Mouse (Mus musculus) CH12.LX (cell line): ENCODE data around the gene Pipox. TPM values are rescaled to one million over a fixed set of nuclear protein-coding genes. Genes with fewer than 3 reads are reported as not detected.

ENCODE experiments used
- DNase-seq: peaks from one replicate; pipeline ENCODE4 v3.0.0-alpha.2; 2013; ENCODE audit errors: extremely low read depth
- H3K27ac ChIP-seq: 2 replicates; pipeline ENCODE4 v1.5.1; 2012; ENCODE audit warnings: low read depth, mild to moderate bottlenecking, control low read depth, moderate library complexity; ENCODE audit not compliant: insufficient read depth
- H3K27me3 ChIP-seq: replicated peaks from 2 replicates; pipeline ENCODE3; 2012; ENCODE audit warnings: inconsistent platforms
- H3K36me3 ChIP-seq, 2 experiments: replicated peaks in 1 of 2; 2 replicates each; pipeline versions ENCODE3 to v1.6.1; 2012; ENCODE audit warnings: inconsistent platforms in 1 of 2, low read length in 1 of 2, mild to moderate bottlenecking in 1 of 2, mixed read lengths in 1 of 2, moderate library complexity in 1 of 2; ENCODE audit not compliant: control insufficient read depth in 1 of 2, insufficient read depth in 1 of 2
- H3K4me1 ChIP-seq, 2 experiments: 2 replicates each; pipeline ENCODE4 v1.6.1; 2012; ENCODE audit warnings: inconsistent platforms in 1 of 2, moderate library complexity in 1 of 2; ENCODE audit not compliant: insufficient read depth in 2 of 2, control insufficient read depth in 1 of 2
- H3K4me2 ChIP-seq: 2 replicates; pipeline ENCODE4 v1.6.1; 2012; ENCODE audit warnings: low read depth, mild to moderate bottlenecking, control low read depth; ENCODE audit not compliant: poor library complexity, insufficient read depth, severe bottlenecking
- H3K4me3 ChIP-seq, 3 experiments: fragments of 150-350 bp in 1 of 3; sonication (generic) in 1 of 3; replicated peaks in 1 of 3; 2 replicates each; pipeline versions ENCODE3 to v1.5.1; 2011 to 2012; ENCODE audit warnings: low read depth in 2 of 3, low read length in 2 of 3, mild to moderate bottlenecking in 2 of 3, moderate library complexity in 2 of 3, control low read depth in 1 of 3, improper control_type of control experiment in 1 of 3, inconsistent platforms in 1 of 3, mixed read lengths in 1 of 3; ENCODE audit not compliant: poor library complexity in 1 of 3
- H3K79me2 ChIP-seq: replicated peaks from 2 replicates; pipeline ENCODE4 v1.6.1; 2012; ENCODE audit warnings: mild to moderate bottlenecking, moderate library complexity; ENCODE audit not compliant: control insufficient read depth, poor library complexity, insufficient read depth, severe bottlenecking; ENCODE audit errors: extremely low read depth
- H3K9ac ChIP-seq: 2 replicates; pipeline ENCODE4 v1.6.1; 2012; ENCODE audit warnings: low read depth, mild to moderate bottlenecking, control low read depth, moderate library complexity; ENCODE audit not compliant: insufficient read depth
- H3K9me3 ChIP-seq: replicated peaks from 2 replicates; pipeline ENCODE3; 2012; ENCODE audit warnings: low read length, inconsistent platforms, mixed read lengths
- BHLHE40 ChIP-seq: IDR thresholded peaks from 2 replicates; pipeline ENCODE4 v1.6.1; 2011; ENCODE audit warnings: mild to moderate bottlenecking, low read depth, low read length, improper control_type of control experiment
- CHD1 ChIP-seq: IDR thresholded peaks from 2 replicates; pipeline ENCODE4 v1.6.1; 2012; ENCODE audit warnings: low read depth, low read length, improper control_type of control experiment, inconsistent platforms
- CHD2 ChIP-seq: IDR thresholded peaks from 2 replicates; pipeline ENCODE4 v1.6.1; 2011; ENCODE audit warnings: low read length, improper control_type of control experiment
- CTCF ChIP-seq, 2 experiments: IDR thresholded peaks in 1 of 2; conservative IDR thresholded peaks in 1 of 2; 2 replicates each; pipeline ENCODE4 v1.5.1; 2011 to 2012; ENCODE audit warnings: low read depth in 2 of 2, low read length in 2 of 2, improper control_type of control experiment in 1 of 2, inconsistent platforms in 1 of 2, mild to moderate bottlenecking in 1 of 2, moderate library complexity in 1 of 2
- E2F4 ChIP-seq: IDR thresholded peaks from 2 replicates; pipeline ENCODE4 v1.6.1; 2011; ENCODE audit warnings: low read depth, low read length, improper control_type of control experiment; ENCODE audit not compliant: insufficient replicate concordance
- ELF1 ChIP-seq: IDR thresholded peaks from 2 replicates; pipeline ENCODE4 v1.6.1; 2014; ENCODE audit warnings: low read depth, mild to moderate bottlenecking, inconsistent platforms, low read length, improper control_type of control experiment
- EP300 ChIP-seq: IDR thresholded peaks from 2 replicates; pipeline ENCODE4 v1.6.1; 2011; ENCODE audit warnings: low read length, improper control_type of control experiment
- ETS1 ChIP-seq: conservative IDR thresholded peaks from 2 replicates; pipeline ENCODE4 v1.6.1; 2012; ENCODE audit warnings: low read depth, mild to moderate bottlenecking, inconsistent platforms, low read length, improper control_type of control experiment, moderate library complexity
- GABPA ChIP-seq: IDR thresholded peaks from 2 replicates; pipeline ENCODE4 v1.6.1; 2012; ENCODE audit warnings: low read depth, low read length, improper control_type of control experiment, inconsistent platforms; ENCODE audit not compliant: insufficient replicate concordance
- IRF4 ChIP-seq: IDR thresholded peaks from 2 replicates; pipeline ENCODE4 v1.6.1; 2014; ENCODE audit warnings: low read depth, mild to moderate bottlenecking, inconsistent platforms, low read length, improper control_type of control experiment
- KAT2A ChIP-seq: IDR thresholded peaks from 2 replicates; pipeline ENCODE4 v1.6.1; 2012; ENCODE audit warnings: low read length, improper control_type of control experiment, inconsistent platforms; ENCODE audit not compliant: insufficient replicate concordance
- MAX ChIP-seq: IDR thresholded peaks from 2 replicates; pipeline ENCODE4 v1.6.1; 2011; ENCODE audit warnings: low read length, improper control_type of control experiment
- MAZ ChIP-seq: IDR thresholded peaks from 2 replicates; pipeline ENCODE4 v1.6.1; 2012; ENCODE audit warnings: low read depth, mild to moderate bottlenecking, inconsistent platforms, low read length, improper control_type of control experiment, moderate library complexity
- MEF2A ChIP-seq: IDR thresholded peaks from 2 replicates; pipeline ENCODE4 v1.6.1; 2014; ENCODE audit warnings: low read depth, mild to moderate bottlenecking, inconsistent platforms, low read length, improper control_type of control experiment, borderline replicate concordance
- MXI1 ChIP-seq: IDR thresholded peaks from 2 replicates; pipeline ENCODE4 v1.6.1; 2011; ENCODE audit warnings: mild to moderate bottlenecking, low read depth, low read length, improper control_type of control experiment
- MYC ChIP-seq: IDR thresholded peaks from 2 replicates; pipeline ENCODE4 v1.6.1; 2011; ENCODE audit warnings: low read depth, mild to moderate bottlenecking, improper control_type of control experiment, low read length
- NELFE ChIP-seq: IDR thresholded peaks from 2 replicates; pipeline ENCODE4 v1.6.1; 2011; ENCODE audit warnings: low read depth, low read length, improper control_type of control experiment
- POLR2A ChIP-seq: IDR thresholded peaks from 2 replicates; pipeline ENCODE4 v1.6.1; 2011; ENCODE audit warnings: low read depth, mild to moderate bottlenecking, improper control_type of control experiment, low read length
- POLR2AphosphoS2 ChIP-seq: IDR thresholded peaks from 2 replicates; pipeline ENCODE4 v1.6.1; 2011; ENCODE audit warnings: low read depth, low read length, improper control_type of control experiment
- RAD21 ChIP-seq: IDR thresholded peaks from 2 replicates; pipeline ENCODE4 v1.6.1; 2011; ENCODE audit warnings: low read depth, mild to moderate bottlenecking, low read length, improper control_type of control experiment, moderate library complexity
- RCOR1 ChIP-seq: conservative IDR thresholded peaks from 2 replicates; pipeline ENCODE4 v1.6.1; 2012; ENCODE audit warnings: low read depth, mild to moderate bottlenecking, inconsistent platforms, low read length, improper control_type of control experiment
- SMC3 ChIP-seq: IDR thresholded peaks from 2 replicates; pipeline ENCODE4 v1.6.1; 2011; ENCODE audit warnings: low read depth, low read length, improper control_type of control experiment
- USF1 ChIP-seq: IDR thresholded peaks from 2 replicates; pipeline ENCODE4 v1.6.1; 2014; ENCODE audit warnings: low read depth, mild to moderate bottlenecking, inconsistent platforms, low read length, improper control_type of control experiment
- ZC3H11A ChIP-seq: IDR thresholded peaks from 2 replicates; pipeline ENCODE4 v1.6.1; 2012; ENCODE audit warnings: low read depth, mild to moderate bottlenecking, inconsistent platforms, low read length, improper control_type of control experiment
- ZKSCAN1 ChIP-seq: IDR thresholded peaks from 2 replicates; pipeline ENCODE4 v1.6.1; 2012; ENCODE audit warnings: low read depth, inconsistent platforms, low read length, improper control_type of control experiment, borderline replicate concordance
- ZMIZ1 ChIP-seq: IDR thresholded peaks from 2 replicates; pipeline ENCODE4 v1.6.1; 2012; ENCODE audit warnings: low read depth, mild to moderate bottlenecking, inconsistent platforms, low read length, improper control_type of control experiment
- ZNF384 ChIP-seq: IDR thresholded peaks from 2 replicates; pipeline ENCODE4 v1.6.1; 2012; ENCODE audit warnings: low read depth, low read length, improper control_type of control experiment, inconsistent platforms
- dilution Hi-C: fragments of 300-500 bp; cut with MboI; formaldehyde crosslinking; loops from 2 replicates; pipeline ENCODE4 v1.14.3; 2020; ENCODE audit warnings: low sequenced_read_pairs; ENCODE audit not compliant: extremely low pct_unique_long_range_greater_than_20kb, extremely low pct_ligation_motif_present
- in situ Hi-C: fragments of 300-500 bp; cut with MboI; formaldehyde crosslinking; loops from 3 replicates; pipeline ENCODE4 v1.14.3; 2019; ENCODE audit warnings: low sequenced_read_pairs, low pct_ligation_motif_present, low pct_unique_long_range_greater_than_20kb, mixed read lengths
- polyA plus RNA-seq: library from polyadenylated mRNA; unstranded; fragments of >175 nt; gene quantifications from 2 replicates; pipeline ENCODE4 v1.2.1, GENCODE M21; 2012; ENCODE audit warnings: low read depth; ENCODE audit not compliant: insufficient read length
- total RNA-seq, 2 experiments: library from RNA; depleted of rRNA; stranded (reverse); fragments of 300-350 nt in 1 of 2; fragments of >200 nt in 1 of 2; gene quantifications; 2 replicates each; pipeline ENCODE4 v1.2.3; 2012 to 2014

The Pipox gene
- total and polyA plus RNA-seq, 3 experiments: 0.13 to 0.36 (median 0.21) TPM

GRCm38 (mm10) chr11:77934568-77935311, 40.8 kb upstream of the Pipox start:
- in situ Hi-C loops: no loop called here
- H3K4me1 ChIP-seq: peaks cover 9 to 44% of the 10 kb centered on the region in 2 experiments
- dilution Hi-C loops: no loop called here
- no peak for DNase-seq
- no peaks in the 10 kb centered on the region for H3K36me3 ChIP-seq
- H3K4me3 ChIP-seq: no peak overlapping the region
- no peak overlapping the region for H3K4me2 ChIP-seq
- H3K27me3 ChIP-seq: peaks cover 25% of the 10 kb centered on the region
- H3K79me2 ChIP-seq: no peaks in the 10 kb centered on the region
- peaks cover 16% of the 10 kb centered on the region for H3K9me3 ChIP-seq
- no peak overlapping the region for H3K27ac ChIP-seq
- H3K9ac ChIP-seq: no peak overlapping the region
- TF ChIP-seq IRF4: no peak
- TF ChIP-seq CTCF (conservative IDR thresholded peaks at IDR 0.05 in 1 of 2, IDR thresholded peaks at IDR 0.05 in 1 of 2; ENCODE audit: low read depth in 2 of 2, low read length in 2 of 2): no peak
- no peak for TF ChIP-seq MYC
- TF ChIP-seq BHLHE40: no peak
- no peak for TF ChIP-seq NELFE
- TF ChIP-seq ZC3H11A: no peak
- TF ChIP-seq ZMIZ1: no peak
- TF ChIP-seq KAT2A: no peak
- TF ChIP-seq CHD2: no peak
- TF ChIP-seq GABPA: no peak
- no peak for TF ChIP-seq MAZ
- TF ChIP-seq POLR2A: no peak
- no peak for TF ChIP-seq E2F4

DNA sequence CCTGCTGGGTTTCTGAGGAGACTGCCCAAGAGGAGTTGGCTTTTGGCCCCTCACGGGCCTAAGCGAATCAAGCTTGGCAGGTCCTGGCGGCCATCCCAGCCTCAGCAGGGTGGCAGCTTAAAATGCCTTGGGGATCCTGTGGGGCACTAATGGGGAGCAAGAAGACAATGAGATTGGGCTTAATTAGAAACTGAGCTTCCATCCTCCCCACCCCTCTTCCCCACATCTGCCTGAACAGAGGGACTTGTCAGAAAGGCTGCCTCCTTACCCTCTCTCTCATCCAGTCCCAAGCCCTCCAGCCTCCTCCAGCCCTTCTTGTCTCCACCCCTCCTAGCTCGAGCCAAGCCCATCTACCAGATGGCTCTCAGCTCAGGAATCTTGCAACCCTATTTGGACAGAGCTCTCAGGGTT, 40.2 kb upstream of the Pipox start:
- Histone ChIP-seq H3K27ac (no peak overlapping the region), H3K4me1 (peaks cover 9 to 39% of the 10 kb centered on the region in 2 experiments), H3K4me2 (no peak overlapping the region), H3K36me3 (no peaks in the 10 kb centered on the region), H3K9me3 (peaks cover 16% of the 10 kb centered on the region), H3K79me2 (no peaks in the 10 kb centered on the region), H3K27me3 (peaks cover 26% of the 10 kb centered on the region), H3K9ac (no peak overlapping the region), H3K4me3 (no peak overlapping the region)
- dilution Hi-C loops (no loop called here), in situ Hi-C loops (no loop called here)
- DNase-seq: no peak
- TF ChIP-seq CHD1: no peak
- TF ChIP-seq RAD21: no peak
- no peak for TF ChIP-seq MEF2A
- TF ChIP-seq KAT2A: no peak
- no peak for TF ChIP-seq POLR2AphosphoS2
- TF ChIP-seq MAZ: no peak
- TF ChIP-seq CTCF (conservative IDR thresholded peaks at IDR 0.05 in 1 of 2, IDR thresholded peaks at IDR 0.05 in 1 of 2; ENCODE audit: low read depth in 2 of 2, low read length in 2 of 2): no peak
- TF ChIP-seq BHLHE40: no peak
- TF ChIP-seq MXI1: no peak
- no peak for TF ChIP-seq SMC3
- no peak for TF ChIP-seq USF1
- no peak for TF ChIP-seq ZKSCAN1
- TF ChIP-seq ETS1: no peak
- TF ChIP-seq MYC: no peak
- no peak for TF ChIP-seq ELF1
- TF ChIP-seq MAX: no peak
- no peak for TF ChIP-seq ZNF384
- TF ChIP-seq RCOR1: no peak
- no peak for TF ChIP-seq EP300
